Mouse (Mus musculus): ENCODE results near the gene Ccdc183. TPM values are rescaled to one million over a fixed set of nuclear protein-coding genes. Genes with fewer than 3 reads are reported as not detected.
A peak's percentile ranks its signal among the peaks of the same experiment; 100 is the strongest.

Ccdc183 gene
- total and polyA plus RNA-seq, 2 experiments from 2014 or later: 0.36 TPM; not detected in 1

DNA sequence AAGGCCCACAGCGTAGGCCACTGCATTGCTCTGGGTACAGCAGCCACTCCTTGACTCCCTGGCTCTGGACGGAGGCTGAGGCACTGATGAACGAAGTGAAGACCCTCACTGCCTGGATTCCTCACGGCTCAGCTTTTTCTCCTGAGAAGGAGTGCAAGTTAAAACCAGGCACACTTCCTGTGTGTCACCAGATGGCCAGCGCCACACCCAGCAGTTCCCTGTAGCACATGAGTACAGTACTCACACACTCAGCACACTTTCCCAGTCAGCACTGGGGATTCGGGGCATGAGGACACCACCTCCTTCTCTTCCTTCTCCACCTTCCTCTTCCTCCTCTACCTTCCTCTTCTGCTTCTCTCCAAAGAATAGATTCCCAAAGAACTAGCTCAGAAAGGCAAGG, 10.3 kb upstream of the Ccdc183 start, which contains the start of gene Fcna:
TSS of gene Fcna (minus strand) at position 220 of the 400 bp plus-strand sequence.
- Histone ChIP-seq H3K9ac (no peak within 1 kb of the TSS), H3K27ac (ENCODE audit: low read depth, low read length) (no peak within 1 kb of the TSS), H3K27me3 (ENCODE audit: insufficient read depth, low read length) (no peaks in the 10 kb centered on the region), H3K4me1 (ENCODE audit: insufficient read depth) (no peaks in the 10 kb centered on the region), H3K4me2 (ENCODE audit: low read depth) (no peak within 1 kb of the TSS), H3K4me3 (ENCODE audit: low read depth, low read length) (no peak within 1 kb of the TSS), H3K36me3 (ENCODE audit: insufficient read depth) (no peaks in the 10 kb centered on the region), H3K9me3 (ENCODE audit: low read length) (no peaks in the 10 kb centered on the region)
- WGBS: 78% methylated on average over 6 of the region's 6 CpGs
- DNase-seq (no peak), ATAC-seq (no peak)
- no peak for TF ChIP-seq CTCF (IDR thresholded peaks at IDR 0.05; ENCODE audit: low read depth)

DNA sequence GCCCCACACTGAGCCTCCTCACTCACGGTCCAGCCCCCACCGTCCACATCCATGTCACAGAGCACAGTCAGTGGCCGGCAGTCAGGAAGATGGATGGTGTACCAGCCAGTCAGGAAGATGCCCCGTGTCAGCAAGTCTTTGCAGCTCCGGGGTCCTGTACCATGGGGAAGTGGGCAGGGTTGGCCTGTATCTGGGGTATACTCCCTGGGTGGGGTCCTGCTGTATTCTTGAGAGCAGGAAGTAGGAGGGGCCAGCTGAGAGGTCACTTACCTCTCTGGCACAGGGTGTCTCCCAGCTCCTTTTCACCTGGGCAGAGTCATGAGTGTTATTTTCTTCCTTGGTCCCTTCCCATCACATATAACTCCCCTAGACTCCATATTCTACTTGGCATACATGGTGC, 8.5 kb upstream of the Ccdc183 start:
- Histone ChIP-seq H3K36me3 (ENCODE audit: insufficient read depth) (no peaks in the 10 kb centered on the region), H3K4me2 (ENCODE audit: low read depth) (no peak overlapping the region), H3K9me3 (ENCODE audit: low read length) (no peaks in the 10 kb centered on the region), H3K4me3 (ENCODE audit: low read depth, low read length) (no peak overlapping the region), H3K27me3 (ENCODE audit: insufficient read depth, low read length) (no peaks in the 10 kb centered on the region), H3K4me1 (ENCODE audit: insufficient read depth) (peaks cover 2% of the 10 kb centered on the region; the same call in 1 of the 2 replicates), H3K9ac (no peak overlapping the region), H3K27ac (ENCODE audit: low read depth, low read length) (no peak overlapping the region)
- TF ChIP-seq CTCF (IDR thresholded peaks at IDR 0.05; ENCODE audit: low read depth): no peak
- ATAC-seq (no peak), DNase-seq (no peak)
- WGBS: 81% methylated on average over 5 of the region's 5 CpGs

DNA sequence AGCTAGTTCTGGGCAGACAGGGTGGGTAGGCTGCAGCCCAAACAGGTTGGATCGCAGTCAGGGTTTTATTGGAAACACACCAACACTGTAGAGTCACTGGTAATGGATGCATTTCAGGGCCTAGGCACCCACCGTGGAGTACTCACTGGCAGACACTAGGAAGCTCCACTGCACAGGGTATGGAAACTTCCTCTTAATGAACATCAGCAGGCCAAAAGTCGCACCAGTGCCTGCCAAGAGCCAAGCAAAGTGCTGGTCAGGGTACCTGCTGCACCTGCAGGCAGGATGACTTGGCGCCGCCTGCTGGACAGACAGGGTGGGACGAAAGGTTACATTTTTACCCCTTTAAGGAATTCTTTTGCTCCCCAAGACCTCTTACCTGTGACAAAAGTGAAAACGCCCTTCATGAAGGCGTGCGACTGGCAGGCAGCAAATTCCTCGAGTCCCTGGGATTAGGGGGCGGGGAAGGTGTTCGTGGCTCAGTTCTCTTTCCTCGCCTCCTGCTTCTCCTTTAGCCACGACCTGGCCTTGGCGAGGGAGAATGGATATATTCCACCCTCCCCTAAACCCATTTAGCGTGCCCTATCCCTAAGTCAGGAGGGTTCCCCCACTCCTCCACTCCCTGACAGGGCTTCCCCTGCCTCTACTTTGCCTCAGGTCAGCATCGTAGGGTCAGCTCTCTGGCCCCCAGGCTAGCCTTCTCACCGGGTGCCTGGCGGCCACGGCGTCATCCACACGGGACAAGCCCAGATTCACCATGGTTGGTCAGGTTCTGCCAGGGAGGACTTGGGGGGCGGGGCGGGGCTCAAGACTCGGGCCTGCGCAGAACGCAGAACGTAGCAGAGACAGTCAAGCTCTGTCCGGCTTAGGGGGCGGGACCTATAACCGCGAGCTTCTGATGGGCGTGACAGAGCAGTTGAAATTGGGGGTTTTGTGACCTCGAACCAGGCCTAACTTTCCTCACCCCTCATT, 4.0 kb upstream of the Ccdc183 start, which contains the start of gene Tmem141:
TSS of gene Tmem141 (minus strand) at position 777 of the 972 bp plus-strand sequence.
- Histone ChIP-seq H3K4me3 (ENCODE audit: low read depth, low read length) (peak within 1 kb of the TSS; percentile 44), H3K27ac (ENCODE audit: low read depth, low read length) (no peak within 1 kb of the TSS), H3K27me3 (ENCODE audit: insufficient read depth, low read length) (peaks cover 3% of the 10 kb centered on the region), H3K36me3 (ENCODE audit: insufficient read depth) (no peaks in the 10 kb centered on the region), H3K4me1 (ENCODE audit: insufficient read depth) (peaks cover 4% of the 10 kb centered on the region; the same call in 1 of the 2 replicates), H3K9ac (peak within 1 kb of the TSS; percentile 59), H3K4me2 (ENCODE audit: low read depth) (peak within 1 kb of the TSS; percentile 77), H3K9me3 (ENCODE audit: low read length) (no peaks in the 10 kb centered on the region)
- WGBS: 5% methylated on average over 34 of the region's 34 CpGs
- DNase-seq: peak; percentile 83
- TF ChIP-seq CTCF (IDR thresholded peaks at IDR 0.05; ENCODE audit: low read depth): peak; percentile 60
- peak; percentile 96 for ATAC-seq

GRCm38 (mm10) chr2:25620852-25621228, 3.4 kb upstream of the Ccdc183 start:
- ATAC-seq: no peak
- Histone ChIP-seq H3K4me2 (ENCODE audit: low read depth) (peak overlapping the region; percentile 77), H3K27ac (ENCODE audit: low read depth, low read length) (no peak overlapping the region), H3K27me3 (ENCODE audit: insufficient read depth, low read length) (peaks cover 8% of the 10 kb centered on the region), H3K9me3 (ENCODE audit: low read length) (no peaks in the 10 kb centered on the region), H3K4me3 (ENCODE audit: low read depth, low read length) (peak overlapping the region; percentile 44; the same call in 1 of the 2 replicates), H3K4me1 (ENCODE audit: insufficient read depth) (peaks cover 4% of the 10 kb centered on the region; the same call in 1 of the 2 replicates), H3K36me3 (ENCODE audit: insufficient read depth) (no peaks in the 10 kb centered on the region), H3K9ac (no peak overlapping the region)
- 86% methylated on average over 4 of the region's 4 CpGs for WGBS
- no peak for TF ChIP-seq CTCF (IDR thresholded peaks at IDR 0.05; ENCODE audit: low read depth)
- no peak for DNase-seq

GRCm38 (mm10) chr2:25620386-25620785, 2.9 kb upstream of the Ccdc183 start:
- Histone ChIP-seq H3K4me3 (ENCODE audit: low read depth, low read length) (no peak overlapping the region), H3K9me3 (ENCODE audit: low read length) (no peaks in the 10 kb centered on the region), H3K27me3 (ENCODE audit: insufficient read depth, low read length) (peaks cover 13% of the 10 kb centered on the region), H3K9ac (no peak overlapping the region), H3K4me1 (ENCODE audit: insufficient read depth) (peaks cover 4% of the 10 kb centered on the region; the same call in 1 of the 2 replicates), H3K4me2 (ENCODE audit: low read depth) (no peak overlapping the region), H3K27ac (ENCODE audit: low read depth, low read length) (no peak overlapping the region), H3K36me3 (ENCODE audit: insufficient read depth) (no peaks in the 10 kb centered on the region)
- WGBS: 79% methylated on average over 6 of the region's 6 CpGs
- no peak for DNase-seq
- no peak for ATAC-seq
- no peak for TF ChIP-seq CTCF (IDR thresholded peaks at IDR 0.05; ENCODE audit: low read depth)

- DNase-seq: no peak
- no peak for TF ChIP-seq CTCF (IDR thresholded peaks at IDR 0.05; ENCODE audit: low read depth)
- H3K36me3 ChIP-seq (ENCODE audit: insufficient read depth): no peaks in the 10 kb centered on the region
- H3K27me3 ChIP-seq (ENCODE audit: insufficient read depth, low read length): peaks cover 19% of the 10 kb centered on the region
- no peak for ATAC-seq
- no peak overlapping the region for H3K27ac ChIP-seq (ENCODE audit: low read depth, low read length)
- no peak overlapping the region for H3K9ac ChIP-seq
- H3K4me2 ChIP-seq (ENCODE audit: low read depth): no peak overlapping the region
- peaks cover 4% of the 10 kb centered on the region; the same call in 1 of the 2 replicates for H3K4me1 ChIP-seq (ENCODE audit: insufficient read depth)
- H3K4me3 ChIP-seq (ENCODE audit: low read depth, low read length): no peak overlapping the region
- no peaks in the 10 kb centered on the region for H3K9me3 ChIP-seq (ENCODE audit: low read length)
- WGBS: 20% methylated on average over 22 of the region's 22 CpGs
These were observed 1.1 kb downstream of the Ccdc183 start for GRCm38 (mm10) chr2:25616398-25616797.

DNA sequence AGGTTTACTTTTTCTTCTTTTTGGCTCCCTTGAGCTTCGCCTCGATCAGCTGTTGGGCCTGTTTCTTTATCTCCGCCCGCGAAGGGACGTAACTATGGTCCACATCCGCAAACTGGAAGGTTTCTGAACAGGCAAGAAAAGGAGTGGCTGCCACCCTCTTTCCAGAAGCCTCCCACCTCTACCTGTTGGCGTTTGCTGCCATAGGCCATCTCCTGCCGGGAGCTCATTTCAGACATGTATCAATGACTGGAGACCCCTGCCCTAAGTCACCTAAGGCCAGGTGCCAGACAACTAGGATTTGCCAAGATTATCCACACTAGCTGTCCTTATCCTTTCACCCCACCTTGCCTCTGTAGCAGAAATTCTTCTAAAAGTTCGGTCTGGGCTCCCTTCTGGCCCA, 8.8 kb downstream of the Ccdc183 start:
- Histone ChIP-seq H3K4me3 (ENCODE audit: low read depth, low read length) (peak overlapping the region; percentile 66), H3K4me2 (ENCODE audit: low read depth) (peak overlapping the region; percentile 59), H3K4me1 (ENCODE audit: insufficient read depth) (peaks cover 16% of the 10 kb centered on the region; the same call in 1 of the 2 replicates), H3K27ac (ENCODE audit: low read depth, low read length) (peak overlapping the region; percentile 91), H3K36me3 (ENCODE audit: insufficient read depth) (no peaks in the 10 kb centered on the region), H3K9ac (peak overlapping the region; percentile 69; the same call in 1 of the 2 replicates), H3K9me3 (ENCODE audit: low read length) (no peaks in the 10 kb centered on the region), H3K27me3 (ENCODE audit: insufficient read depth, low read length) (no peaks in the 10 kb centered on the region)
- ATAC-seq: no peak
- 71% methylated on average over 10 of the region's 10 CpGs for WGBS
- DNase-seq: no peak
- no peak for TF ChIP-seq CTCF (IDR thresholded peaks at IDR 0.05; ENCODE audit: low read depth)

Data from forebrain, postnatal 0 days (tissue).